Mouse (Mus musculus): ENCODE measurements around the gene Parp8. TPM values are rescaled to one million over a fixed set of nuclear protein-coding genes. Genes with fewer than 3 reads are reported as not detected.

The Parp8 gene
- 14.2 and 14.7 TPM in 2 replicates for total RNA-seq (2021)
- long read RNA-seq, partial matches to known transcripts = 1 of 1 reads
- long read RNA-seq, other reads (novel, unspliced or antisense) = 0 of 1 reads

- peak; percentile 58 for DNase-seq
Measured at GRCm38 (mm10) chr13:117025226-117026067, at the start of gene Parp8. Parp8 (minus strand) TSS chr13:117025537.

- DNase-seq = no peak
Measured at GRCm38 (mm10) chr13:117062628-117063315, 37.4 kb upstream of the Parp8 start.

GRCm38 (mm10) chr13:117056466-117056865 is 31.1 kb upstream of the Parp8 start:
- DNase-seq = no peak

GRCm38 (mm10) chr13:117054811-117055496 is 29.6 kb upstream of the Parp8 start:
- DNase-seq = no peak

- DNase-seq = no peak
Measured at GRCm38 (mm10) chr13:117052748-117053147, 27.4 kb upstream of the Parp8 start.

GRCm38 (mm10) chr13:117048541-117048971 is 23.2 kb upstream of the Parp8 start:
- DNase-seq = no peak

GRCm38 (mm10) chr13:117043567-117043966 is 18.2 kb upstream of the Parp8 start:
- no peak for DNase-seq

- DNase-seq = no peak
Measured at GRCm38 (mm10) chr13:117041021-117041420, 15.7 kb upstream of the Parp8 start.

GRCm38 (mm10) chr13:117036277-117036676 is 10.9 kb upstream of the Parp8 start:
- no peak for DNase-seq

- DNase-seq = no peak
Measured at GRCm38 (mm10) chr13:117035121-117035520, 9.8 kb upstream of the Parp8 start.

- DNase-seq = no peak
Measured at GRCm38 (mm10) chr13:117034676-117035075, 9.3 kb upstream of the Parp8 start.

GRCm38 (mm10) chr13:117033676-117034308 is 8.5 kb upstream of the Parp8 start:
- DNase-seq = no peak

GRCm38 (mm10) chr13:117032402-117032801 is 7.1 kb upstream of the Parp8 start:
- no peak for DNase-seq

GRCm38 (mm10) chr13:117031546-117031945 is 6.2 kb upstream of the Parp8 start:
- DNase-seq = no peak

- DNase-seq = no peak
Measured at GRCm38 (mm10) chr13:117028221-117028620, 2.9 kb upstream of the Parp8 start.

GRCm38 (mm10) chr13:117027336-117027735 is 2.0 kb upstream of the Parp8 start:
- no peak for DNase-seq

- DNase-seq = no peak
Measured at GRCm38 (mm10) chr13:117026276-117026780, 991 bp upstream of the Parp8 start.

- no peak for DNase-seq
Measured at GRCm38 (mm10) chr13:117024916-117025225, 466 bp downstream of the Parp8 start.

GRCm38 (mm10) chr13:117024127-117024915 is 1.0 kb downstream of the Parp8 start:
- DNase-seq = peak; percentile 64

GRCm38 (mm10) chr13:117023346-117024050 is 1.8 kb downstream of the Parp8 start:
- DNase-seq = no peak

- no peak for DNase-seq
Measured at GRCm38 (mm10) chr13:117020631-117021030, 4.7 kb downstream of the Parp8 start.

Measured in adrenal gland, postnatal 25 days (tissue).